Mouse (Mus musculus) urinary bladder, postnatal 25 days (tissue): ENCODE measurements around the gene Pam.
"Not testable (repeated sequence)": the region's sequence is repeated elsewhere in the genome, so short reads cannot be mapped to it uniquely, and the experiment has no call there.

Source experiments
- DNase-seq: peaks from one replicate; pipeline ENCODE4 v3.0.0; 2022; ENCODE audit warnings: low spot score

Gene Pam

DNA sequence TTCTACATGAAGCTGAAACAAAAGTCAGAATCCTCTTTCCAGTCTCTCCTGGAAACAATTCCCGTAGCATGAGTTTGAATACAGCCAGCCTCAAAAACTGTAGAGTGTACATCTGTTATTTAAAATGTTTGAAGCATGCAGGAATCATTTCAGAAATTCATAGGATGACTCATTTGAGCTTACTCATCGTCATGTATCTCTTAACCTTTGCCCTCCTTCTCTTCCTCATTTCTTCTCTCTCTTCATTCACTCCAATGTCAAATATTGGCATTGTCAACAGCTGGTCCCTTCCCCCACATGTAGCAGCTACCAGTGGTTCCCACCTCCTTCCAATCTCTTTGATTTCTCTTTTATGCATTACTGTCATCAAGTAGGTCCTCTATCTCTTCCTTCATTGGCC lies 59.7 kb downstream of the Pam start:
- DNase-seq: no peak

DNA sequence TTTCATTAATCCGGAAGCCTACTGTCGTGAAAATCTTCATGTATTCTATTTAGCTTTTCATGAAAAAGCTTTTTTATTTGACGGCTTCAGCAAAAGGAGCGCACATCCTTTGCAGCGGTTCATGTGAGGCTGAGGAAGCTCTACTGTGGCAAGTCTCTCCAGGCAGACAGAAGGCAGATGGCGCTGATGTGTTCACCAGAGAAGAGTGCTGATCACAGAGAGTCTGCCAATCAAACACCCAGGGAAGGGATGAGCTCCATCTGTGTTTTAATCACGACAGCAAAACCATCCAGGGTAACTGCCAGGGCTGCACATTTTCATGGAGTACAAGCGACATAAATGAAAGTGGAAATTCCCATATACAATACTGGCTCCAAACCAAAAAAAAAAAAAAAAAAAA lies 63.6 kb downstream of the Pam start:
- DNase-seq: no peak

DNA sequence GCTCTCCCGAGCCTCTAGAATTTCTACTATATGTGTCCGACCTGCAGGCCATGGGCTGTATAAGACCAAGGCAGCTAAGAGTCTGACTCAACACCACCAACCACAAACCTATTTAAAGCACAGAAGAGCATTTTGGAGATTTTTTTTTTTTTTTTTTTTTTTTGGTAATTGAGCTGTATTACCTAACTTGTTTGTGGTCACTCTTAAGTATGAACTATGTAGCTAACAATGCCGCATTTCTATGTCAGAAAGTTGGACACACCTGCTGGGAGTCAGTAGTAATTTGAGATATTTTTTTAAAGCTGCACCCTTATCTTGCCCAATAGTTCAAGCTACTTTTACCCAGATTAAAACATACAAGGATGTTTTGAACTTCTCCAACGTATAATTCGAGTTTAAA lies 66.4 kb downstream of the Pam start:
- no peak for DNase-seq

DNA sequence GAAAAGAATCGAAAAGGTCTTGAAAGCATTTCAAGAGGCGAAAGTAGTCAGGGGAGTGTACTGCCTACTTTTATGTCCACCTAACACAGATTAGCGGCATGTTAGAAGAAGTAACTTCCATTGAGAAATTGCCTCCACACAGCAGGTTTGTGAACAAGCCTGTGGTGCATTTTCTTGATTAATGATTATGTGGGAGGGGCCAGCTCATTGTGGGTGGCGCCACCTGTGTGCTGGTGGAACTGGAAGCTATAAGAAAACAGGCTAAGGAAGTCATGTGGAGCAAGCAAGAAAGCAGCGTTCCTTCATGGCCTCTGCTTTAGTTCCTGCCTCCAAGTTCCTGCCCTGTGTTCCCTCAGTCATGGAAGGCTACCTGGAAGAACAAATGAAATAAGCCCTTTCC lies 67.0 kb downstream of the Pam start:
- DNase-seq: no peak

DNA sequence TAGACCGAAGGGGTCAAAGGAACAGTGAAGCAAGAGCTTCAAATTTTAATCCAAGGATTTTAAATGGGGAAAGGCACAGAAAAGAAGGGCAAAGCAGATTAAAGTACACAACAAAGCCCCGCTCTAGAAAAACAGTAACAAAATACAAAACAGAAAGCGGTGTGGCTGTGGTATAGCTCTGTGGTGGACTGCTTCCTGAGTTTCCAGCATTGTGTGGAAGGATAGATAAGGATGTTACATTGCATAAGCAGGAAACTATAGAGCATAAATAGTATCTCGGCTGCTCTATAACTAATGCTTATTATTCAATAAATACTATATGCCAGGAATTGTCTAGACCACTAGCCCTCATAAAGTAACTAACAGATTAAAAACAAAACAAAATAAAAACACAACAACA lies 67.5 kb downstream of the Pam start:
- no peak for DNase-seq

DNA sequence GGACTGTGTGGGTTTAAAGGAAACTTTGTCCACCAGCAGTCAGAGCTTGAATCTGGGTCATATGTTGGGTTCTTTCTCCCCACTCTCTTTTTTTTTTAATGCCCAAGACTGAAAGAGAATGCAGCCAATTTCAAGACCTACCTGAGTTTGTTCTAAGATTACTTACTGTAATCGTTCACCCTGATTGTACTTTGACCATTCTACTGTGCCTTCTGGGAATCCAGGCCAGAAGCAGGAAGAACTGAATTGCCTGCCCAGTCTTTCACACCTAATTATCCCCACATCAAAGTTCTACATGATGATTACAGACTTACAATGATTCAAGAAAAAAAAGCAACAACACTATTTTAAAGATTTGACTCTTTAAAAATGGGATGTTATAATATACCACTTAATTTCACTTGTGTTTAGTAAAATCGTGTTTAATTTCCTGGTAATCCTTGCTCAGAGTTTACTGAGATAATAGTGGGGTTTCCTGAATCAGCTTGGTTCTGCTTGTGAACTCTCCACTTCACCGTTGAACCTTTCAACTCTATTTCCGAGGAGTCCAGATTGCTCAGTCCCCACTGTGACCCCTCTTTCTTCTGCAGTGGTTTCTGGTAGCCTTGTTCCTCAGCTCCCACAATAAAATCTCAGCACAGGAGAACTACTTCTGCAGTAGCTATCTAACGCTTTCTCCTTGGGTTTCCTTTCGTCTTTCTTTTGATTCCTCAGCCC lies 69.4 kb downstream of the Pam start:
- DNase-seq: no peak

DNA sequence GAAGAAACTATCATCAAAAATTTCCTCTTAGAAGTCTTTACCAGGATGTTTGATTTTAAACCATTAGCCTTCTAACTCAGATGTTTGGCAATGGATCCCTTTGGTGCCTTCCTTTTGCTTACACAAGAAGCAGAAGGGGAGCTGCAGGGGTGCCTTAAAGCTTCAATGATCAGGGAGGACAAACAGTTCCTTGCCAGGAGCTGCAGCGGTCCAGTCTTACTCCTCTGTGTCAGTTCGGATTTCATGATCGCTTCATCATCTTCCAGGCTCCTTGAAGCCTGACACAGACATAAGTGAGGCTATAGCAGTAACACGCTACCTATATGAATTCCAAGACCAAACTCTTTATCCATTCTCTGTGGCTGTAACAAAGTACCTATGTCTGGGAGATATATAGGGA lies 71.6 kb downstream of the Pam start:
- no peak for DNase-seq

DNA sequence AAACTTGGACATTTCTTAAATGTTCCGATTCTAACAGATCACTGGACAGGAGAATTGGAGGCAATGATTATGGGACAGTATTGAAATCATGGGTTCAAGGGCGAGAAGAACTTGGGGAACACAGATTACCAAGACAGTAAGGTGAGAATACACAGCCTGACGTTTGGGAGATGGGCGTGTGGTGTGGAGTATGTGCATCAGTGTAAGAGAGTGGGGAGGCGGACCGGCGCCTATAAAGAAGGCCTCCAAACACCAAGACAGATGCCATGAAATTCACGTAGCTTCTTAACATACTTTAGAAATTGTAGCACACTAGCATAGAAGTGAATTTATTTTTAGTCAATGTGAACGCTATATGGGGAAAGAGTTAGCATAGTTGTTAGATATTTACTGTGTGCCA lies 76.5 kb downstream of the Pam start:
- DNase-seq: no peak

DNA sequence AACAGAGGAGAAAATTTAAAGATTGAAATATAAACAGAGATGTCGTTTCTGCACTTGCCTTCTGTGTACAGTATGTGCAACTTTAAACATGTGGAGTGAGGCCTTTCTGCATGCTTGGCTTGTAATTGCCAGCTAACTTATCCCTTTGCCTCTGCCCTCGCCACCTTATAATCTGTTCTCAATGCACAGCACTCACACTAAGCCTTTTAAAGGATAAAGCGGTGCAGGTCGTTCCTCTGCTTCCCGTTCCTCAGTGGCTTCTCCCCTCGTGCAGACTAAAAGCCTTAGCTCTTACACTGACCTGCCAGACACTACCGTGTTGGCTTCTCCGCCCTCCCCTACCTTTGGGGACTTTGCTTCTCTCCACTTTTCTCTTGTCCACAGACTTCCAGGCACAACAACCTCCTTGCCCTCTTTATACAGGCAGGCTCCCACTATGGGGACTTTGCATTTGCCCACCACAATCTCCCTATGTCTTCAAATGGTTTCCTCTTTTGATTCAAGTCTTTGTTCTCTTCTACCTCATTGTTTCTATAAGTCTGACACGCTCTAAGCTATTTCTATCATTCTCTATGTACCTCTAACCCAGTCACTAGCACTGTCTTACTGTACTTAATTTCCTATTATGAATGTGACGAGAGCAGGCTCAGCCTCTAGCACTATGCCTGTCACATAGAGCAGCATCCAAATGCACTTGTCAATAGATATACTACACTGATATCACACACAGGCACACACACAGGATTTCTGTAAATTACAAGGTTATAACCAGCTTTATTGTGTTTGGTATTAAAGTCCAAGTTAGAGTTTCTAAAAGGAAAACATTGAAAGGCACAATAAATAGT lies 79.2 kb downstream of the Pam start:
- no peak for DNase-seq

DNA sequence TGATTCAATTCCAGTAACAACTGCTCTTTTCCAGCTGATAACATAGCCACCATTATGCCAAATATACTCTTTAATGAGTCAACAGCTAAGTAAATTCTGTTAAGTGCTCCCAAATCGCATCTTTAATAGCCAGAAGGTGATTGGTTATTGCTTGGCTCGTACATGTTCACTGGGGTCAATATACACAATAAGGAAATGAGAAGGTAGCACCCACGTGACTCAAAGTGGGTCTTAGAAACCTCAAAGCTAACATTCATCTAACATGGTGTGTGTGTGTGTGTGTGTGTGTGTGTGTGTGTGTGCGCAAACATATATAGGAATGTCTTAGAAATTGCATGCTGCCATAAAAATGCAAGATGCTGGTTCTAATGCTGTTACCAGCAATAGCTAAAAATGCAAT lies 79.9 kb downstream of the Pam start:
- no peak for DNase-seq

DNA sequence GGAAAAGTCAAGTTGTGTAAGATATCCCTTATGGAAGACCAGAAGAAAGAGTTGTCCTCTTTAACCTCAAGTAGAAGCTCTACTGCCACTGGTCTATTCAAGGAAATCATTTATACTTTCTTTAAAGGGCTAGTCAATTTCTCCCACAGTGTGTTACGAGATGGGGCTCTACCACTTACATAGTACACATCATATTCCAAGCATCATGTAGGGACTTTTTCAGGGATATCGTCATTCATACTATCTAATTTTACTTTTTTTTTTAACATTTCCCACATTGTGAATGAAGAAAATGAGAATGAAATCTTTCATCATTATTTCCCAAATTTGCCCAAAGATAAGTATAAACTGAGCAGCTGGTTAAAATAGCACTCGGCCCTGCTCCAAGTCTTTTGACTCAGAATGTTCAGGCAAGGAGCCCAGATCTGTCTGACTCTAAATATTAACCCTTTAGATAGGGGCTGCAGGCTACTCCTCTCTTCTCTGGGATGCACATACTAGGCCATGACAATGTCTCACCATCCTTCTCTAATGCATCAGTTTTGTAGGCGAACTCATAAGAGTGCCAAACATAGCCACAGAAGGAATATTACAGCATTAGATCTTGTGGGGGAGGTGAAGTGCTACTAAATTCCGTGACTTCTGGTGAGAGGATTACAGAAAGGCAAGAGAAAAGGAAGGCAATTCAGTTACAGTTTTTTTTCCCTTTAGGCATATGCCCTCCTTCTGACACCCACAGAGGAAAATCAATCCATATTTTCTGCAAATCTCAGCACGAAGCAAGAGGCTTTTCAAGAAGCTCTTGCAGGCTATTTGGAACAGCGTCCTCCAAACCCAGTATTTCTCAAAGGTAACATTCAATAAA lies 92.7 kb downstream of the Pam start:
- no peak for DNase-seq

DNA sequence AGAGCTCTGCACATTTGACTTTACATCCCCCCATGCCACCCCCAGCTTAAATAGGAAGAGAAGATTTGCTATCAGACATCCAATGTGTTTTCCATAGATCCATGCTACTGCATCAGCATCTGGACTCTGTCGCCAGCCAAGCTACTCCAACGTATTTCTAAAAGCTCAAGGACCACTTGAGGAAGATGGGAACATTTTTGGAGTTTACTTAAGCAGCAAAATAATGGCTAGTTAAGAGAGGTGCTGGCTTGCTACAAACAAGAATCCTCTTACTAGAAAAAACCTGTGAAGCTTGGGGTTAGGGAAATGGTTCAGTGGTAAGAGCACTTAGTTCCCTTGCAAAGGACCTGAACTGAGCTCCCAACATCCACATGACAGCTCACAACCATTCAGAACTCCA lies 96.0 kb downstream of the Pam start:
- no peak for DNase-seq

DNA sequence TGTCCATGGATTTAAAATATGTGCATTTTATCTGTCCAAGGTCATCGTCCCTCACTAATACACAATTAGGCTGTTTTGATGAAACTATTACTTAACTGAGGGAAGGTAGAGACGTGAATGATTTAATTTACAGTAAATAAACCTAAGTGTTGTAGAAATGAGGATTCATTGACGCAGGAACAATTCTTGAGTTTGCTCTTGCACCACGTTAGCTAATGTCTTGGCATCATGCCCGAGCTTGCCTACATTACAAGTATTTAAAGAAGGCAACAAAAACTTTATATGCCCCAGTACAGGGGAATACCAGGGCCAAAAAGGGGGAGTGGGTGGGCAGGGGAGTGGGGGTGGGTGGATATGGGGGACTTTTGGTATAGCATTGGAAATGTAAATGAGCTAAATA lies 96.5 kb downstream of the Pam start:
- not testable (repeated sequence) for DNase-seq

DNA sequence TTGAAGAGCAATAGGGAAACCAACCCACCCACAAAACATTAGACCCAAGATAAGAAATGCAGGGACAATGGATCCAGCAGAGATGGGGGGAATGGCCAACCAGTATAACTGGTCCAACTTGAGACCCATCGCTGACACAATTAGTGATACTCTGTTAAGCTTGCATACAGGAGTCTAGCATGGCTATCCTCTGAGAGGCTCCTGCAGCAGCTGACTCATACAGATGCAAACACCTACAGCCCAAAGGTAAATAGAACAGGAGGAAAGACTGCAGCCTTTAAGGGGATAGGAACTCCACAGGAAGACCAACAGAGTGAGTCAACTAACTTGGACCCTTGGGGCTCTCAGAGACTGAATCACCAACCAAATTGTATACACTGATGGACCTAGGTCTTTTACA lies 98.4 kb downstream of the Pam start:
- no peak for DNase-seq

DNA sequence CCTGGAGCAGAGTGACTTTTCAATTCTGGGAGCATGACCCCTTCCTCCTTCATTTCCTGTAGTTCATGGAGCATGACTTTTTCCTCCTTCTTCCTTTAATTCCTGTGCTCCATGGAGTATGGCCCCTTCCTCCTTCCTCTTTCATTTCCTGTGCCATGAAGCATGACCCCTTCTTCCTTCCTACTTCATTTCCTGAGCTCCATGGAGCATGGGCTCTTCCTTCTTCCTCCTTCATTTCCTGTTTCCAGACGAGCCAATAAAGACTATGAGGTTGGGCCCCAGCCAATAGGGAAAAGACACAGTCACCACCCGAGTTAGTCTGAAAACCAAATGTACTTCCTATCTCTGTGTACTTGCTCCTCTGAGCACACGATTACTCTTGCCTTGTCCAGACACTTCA lies 103.5 kb downstream of the Pam start:
- DNase-seq: no peak

DNA sequence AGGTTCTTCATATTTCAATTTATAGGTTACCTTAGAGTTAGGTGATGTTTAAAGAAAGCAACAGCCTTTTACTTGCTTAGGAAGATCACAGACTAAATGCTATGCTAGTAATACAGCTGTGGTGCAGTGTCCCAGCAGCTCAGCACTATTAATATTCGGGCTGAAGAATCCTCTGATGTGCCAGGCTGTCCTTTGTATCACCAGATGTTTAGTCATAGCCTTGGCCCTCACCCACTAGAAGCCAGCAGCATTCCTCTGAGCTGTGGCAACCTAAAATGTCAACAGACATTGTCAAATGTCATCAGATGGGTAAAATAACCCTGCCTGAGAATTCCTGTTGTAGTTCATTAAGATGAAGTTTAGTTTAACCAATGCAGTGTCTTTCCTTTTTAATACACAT lies 112.3 kb downstream of the Pam start:
- DNase-seq: no peak

DNA sequence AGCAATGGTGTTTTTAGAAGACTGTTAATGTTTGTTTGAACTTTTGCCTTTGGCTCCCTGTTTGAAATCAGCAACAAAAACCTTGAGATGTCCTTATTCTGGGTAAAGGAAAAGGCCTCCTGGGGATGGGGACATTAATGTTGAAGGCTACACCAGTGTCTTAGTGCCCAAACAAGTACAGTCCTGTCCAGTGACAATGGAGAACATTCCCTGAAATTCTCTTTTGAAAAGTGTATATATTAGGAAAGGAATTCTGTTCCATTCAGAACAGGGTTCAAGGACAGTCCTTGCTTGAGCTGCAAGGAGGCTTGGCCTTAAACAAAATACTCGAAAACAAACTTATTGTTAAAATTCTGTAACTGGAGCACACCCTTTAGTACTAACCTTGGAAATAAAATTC lies 116.0 kb downstream of the Pam start:
- DNase-seq: no peak

DNA sequence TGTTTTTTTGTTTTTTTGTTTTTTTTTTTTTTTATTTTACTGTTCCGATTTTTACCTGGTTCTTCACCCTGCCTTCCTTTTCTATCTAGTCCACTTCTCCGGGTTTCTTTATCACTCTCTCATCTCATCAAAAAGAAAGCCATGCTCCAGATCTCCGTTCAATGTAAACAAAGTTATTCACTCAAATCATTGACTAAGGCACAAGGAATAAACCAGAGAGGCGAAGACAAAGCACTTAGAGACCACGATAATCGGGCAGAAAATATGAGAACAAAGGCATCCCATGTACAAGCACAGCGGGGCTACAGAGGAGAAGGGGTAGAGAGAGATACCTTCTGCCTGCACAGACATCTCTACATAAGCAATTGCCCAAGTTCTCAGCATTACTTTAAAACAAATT lies 117.9 kb downstream of the Pam start:
- no peak for DNase-seq

DNA sequence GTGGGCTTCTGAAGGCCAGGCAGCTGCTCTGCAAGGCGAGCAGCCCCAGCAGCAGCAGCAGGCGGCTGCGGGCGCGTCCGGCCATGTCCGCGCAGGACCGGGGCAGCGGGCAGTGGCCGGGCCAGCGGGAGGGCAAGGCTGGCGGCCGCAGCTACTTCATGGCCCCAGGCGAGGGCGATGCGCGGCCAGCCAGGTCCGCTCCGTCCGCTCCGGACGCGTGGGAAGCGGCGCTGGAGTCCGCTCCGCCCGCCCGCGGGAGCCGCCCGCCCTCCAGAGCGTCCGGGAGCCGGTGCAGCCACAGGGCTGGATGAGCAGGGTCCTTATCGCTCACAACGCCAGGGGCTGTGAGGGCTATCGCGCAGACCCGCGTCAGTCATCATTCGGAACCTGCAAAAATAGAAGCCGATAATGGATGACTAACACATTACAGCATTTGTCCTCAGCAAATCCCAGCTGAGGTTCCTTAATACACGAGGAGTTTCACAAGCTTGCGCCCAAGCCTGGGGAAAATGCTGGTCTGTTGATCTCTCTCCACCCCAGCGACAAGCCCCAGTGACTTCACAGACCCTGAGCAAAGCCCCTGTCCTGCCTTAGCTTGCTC lies 118.5 kb downstream of the Pam start:
- DNase-seq: peak; percentile 64

DNA sequence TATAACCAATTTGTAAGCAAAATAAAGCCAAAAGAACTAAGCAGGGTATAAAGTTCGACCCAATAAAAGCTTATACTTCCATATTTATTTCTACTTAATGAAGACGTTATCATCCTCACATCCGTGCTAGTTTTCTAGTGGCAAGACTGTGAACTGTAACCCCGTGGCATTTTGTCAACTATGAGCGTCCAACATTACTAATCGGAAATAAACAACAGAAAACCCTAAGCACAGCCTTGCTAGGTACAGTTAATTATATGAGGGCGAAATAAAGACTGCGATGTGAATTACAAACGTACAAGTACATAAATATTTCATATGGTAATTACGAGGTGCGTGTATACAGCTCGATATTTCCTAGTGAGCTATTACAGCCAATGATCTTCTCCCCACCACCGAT lies 119.4 kb downstream of the Pam start:
- no peak for DNase-seq

DNA sequence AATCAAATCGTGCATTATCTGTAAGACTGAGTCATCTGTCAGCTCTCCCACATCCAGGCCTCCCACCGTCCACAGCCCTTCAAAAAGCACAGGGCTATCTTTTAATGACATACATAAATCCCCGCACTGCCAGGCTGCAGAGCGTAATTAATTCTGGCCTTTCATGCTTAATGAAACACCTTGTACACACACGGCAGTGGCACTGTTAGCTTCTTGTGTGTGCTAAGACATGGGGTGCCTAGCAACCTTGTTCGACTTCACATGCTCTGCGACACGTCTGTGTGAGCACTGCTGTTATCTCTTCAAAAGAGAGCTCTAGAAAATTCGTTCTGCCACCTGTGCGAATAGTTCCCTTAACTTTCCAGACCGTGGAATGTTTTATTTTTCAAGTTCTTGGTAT lies 120.5 kb downstream of the Pam start:
- no peak for DNase-seq

DNA sequence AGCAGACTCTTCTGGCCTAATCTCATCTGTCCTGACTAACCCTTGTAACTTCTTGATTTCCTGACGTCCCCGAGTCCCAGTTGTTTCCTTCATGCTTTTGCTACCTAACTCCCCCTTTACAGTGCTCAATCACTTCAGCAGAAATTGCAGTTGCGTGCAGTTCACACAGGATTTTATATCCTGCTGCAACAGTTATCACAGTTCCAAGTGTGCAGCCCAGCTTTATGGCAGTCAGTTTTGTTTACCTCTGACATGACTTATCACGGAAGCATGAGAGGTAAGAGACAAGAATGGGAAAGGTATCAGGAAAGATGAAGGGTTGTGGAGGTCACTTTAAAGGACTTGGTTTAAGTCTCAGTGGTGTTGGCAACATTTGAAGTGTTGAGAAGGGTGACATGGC lies 125.7 kb downstream of the Pam start:
- no peak for DNase-seq
